Mouse (Mus musculus): Measurements from ENCODE around the gene Krtap6-1. TPM values are rescaled to one million over a fixed set of nuclear protein-coding genes. Genes with fewer than 3 reads are reported as not detected.

The Krtap6-1 gene
- not detected in 2 replicates for polyA plus RNA-seq (2012; rRNA removed)

DNA sequence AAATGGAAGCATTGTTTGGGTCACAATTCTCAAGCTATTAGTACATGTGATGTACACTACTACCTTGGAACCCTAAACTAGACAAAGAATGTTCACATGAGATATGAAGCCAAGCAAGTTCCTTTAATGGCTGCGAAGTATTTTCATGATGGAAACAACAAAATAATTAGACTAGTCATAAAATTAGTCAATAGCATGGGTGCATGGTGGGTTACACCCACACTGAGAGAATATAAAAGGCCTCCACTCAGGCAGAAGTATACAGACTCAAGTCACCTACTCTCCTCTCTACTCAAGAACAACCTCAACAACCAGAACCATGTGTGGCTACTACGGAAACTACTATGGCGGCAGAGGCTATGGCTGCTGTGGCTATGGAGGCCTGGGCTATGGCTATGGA lies at the start of gene Krtap6-1:
TSS of gene Krtap6-1 (plus strand) at position 301 of the 400 bp plus-strand sequence.

DNA sequence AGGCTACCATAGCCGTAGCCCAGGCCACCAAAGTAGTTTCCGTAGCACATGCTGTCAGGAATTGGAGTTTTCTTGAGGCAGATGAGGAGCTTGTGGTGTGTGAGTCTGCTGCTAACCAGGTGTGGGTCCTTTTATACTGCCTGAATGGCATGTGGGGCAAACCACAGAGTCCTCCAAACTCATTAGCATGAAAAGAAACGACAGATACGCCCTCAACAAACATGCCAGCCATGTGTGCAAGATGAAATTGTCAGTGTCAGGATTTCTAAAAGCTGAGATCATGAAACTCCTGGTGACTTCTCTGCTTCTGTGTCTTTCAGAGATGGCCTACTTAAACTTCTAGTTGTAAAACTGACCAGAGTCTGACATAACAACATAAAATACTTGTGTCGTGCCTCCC lies 20.8 kb upstream of the Krtap6-1 start, which contains the start of gene Krtap22-2:
TSS of gene Krtap22-2 (minus strand) at position 101 of the 400 bp plus-strand sequence.

DNA sequence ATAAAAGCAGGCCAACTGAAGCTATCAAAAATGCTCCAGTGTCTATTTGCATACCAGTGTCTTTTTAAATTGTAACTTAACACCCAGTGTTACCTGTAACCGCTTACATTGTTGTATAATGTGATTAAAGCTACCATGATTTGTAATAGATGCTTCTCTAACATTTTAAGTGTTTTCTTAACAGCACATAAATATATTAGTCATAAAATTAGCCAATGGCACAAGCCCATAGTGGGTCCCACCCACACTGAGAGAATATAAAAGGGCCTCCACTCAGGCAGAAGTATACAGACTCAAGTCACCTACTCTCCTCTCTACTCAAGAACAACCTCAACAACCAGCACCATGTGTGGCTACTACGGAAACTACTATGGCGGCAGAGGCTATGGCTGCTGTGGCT lies 16.5 kb upstream of the Krtap6-1 start, which contains the start of gene Gm10229:
TSS of gene Gm10229 (plus strand) at position 301 of the 400 bp plus-strand sequence.

DNA sequence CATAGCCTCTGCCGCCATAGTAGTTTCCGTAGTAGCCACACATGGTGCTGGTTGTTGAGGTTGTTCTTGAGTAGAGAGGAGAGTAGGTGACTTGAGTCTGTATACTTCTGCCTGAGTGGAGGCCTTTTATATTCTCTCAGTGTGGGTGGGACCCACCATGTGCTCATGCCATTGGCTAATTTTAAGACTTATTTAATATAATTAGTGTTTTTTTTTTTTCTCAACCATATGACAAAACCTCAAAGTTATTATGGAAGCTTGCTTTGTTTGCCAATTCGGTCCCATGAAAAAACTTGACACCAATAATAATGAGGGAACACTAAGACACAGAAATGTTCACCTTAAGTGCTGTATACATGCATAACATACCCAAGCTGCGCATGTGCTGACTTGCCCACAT lies 9.9 kb downstream of the Krtap6-1 start, which contains the start of gene Gm10228:
TSS of gene Gm10228 (minus strand) at position 101 of the 400 bp plus-strand sequence.

DNA sequence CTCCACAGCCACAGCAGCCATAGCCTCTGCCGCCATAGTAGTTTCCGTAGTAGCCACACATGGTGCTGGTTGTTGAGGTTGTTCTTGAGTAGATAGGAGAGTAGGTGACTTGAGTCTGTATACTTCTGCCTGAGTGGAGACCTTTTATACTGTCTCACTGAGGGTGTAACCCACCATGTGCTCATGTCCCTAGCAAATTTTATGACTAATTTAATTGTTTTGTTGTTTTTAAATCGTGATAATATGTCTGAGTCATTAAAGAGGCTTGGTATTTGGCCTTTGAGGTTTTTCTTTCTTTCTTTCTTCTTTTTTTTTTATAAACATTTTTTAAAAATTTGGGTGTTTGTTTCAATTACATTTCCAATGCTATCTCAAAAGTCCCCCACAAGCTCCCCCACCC lies 16.3 kb downstream of the Krtap6-1 start, which contains the start of gene Krtap6-5:
TSS of gene Krtap6-5 (minus strand) at position 101 of the 400 bp plus-strand sequence.

DNA sequence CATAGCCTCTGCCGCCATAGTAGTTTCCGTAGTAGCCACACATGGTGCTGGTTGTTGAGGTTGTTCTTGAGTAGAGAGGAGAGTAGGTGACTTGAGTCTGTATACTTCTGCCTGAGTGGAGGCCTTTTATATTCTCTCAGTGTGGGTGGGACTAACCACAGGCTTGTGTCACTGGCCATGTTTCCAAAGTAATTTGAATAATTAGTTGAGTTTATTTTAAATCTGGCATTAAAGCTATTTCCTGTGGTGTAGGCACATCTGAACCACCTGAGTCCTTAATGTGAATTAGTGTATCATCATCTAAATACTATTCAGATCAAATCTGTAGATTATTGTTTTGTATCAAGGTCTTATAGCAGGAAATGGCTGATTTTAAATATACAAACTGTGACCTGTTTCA lies 32.4 kb downstream of the Krtap6-1 start, which contains the start of gene 1110025L11Rik:
TSS of gene 1110025L11Rik (minus strand) at position 101 of the 400 bp plus-strand sequence.

Other genes with a start within 250 kb of the Krtap6-1 start
- not detected in 2 replicates for gene Gm20741, start 219.5 kb upstream of the Krtap6-1 start, polyA plus RNA-seq (2012; rRNA removed)
- gene Krtap15, start 211.5 kb upstream of the Krtap6-1 start, polyA plus RNA-seq (2012; rRNA removed): not detected in 2 replicates
- gene Krtap14, start 205.6 kb upstream of the Krtap6-1 start, polyA plus RNA-seq (2012; rRNA removed): not detected in 2 replicates
- not detected in 2 replicates for gene Krtap19-1, start 162.3 kb upstream of the Krtap6-1 start, polyA plus RNA-seq (2012; rRNA removed)
- not detected in 2 replicates for gene Krtap19-2, start 157.4 kb upstream of the Krtap6-1 start, polyA plus RNA-seq (2012; rRNA removed)
- gene Krtap19-3, start 153.7 kb upstream of the Krtap6-1 start, polyA plus RNA-seq (2012; rRNA removed): not detected in 2 replicates
- gene Krtap19-4, start 146.6 kb upstream of the Krtap6-1 start, polyA plus RNA-seq (2012; rRNA removed): not detected in 2 replicates
- not detected in 2 replicates for gene Krtap19-5, start 135.2 kb upstream of the Krtap6-1 start, polyA plus RNA-seq (2012; rRNA removed)
- gene Krtap19-9b, start 99.4 kb upstream of the Krtap6-1 start, polyA plus RNA-seq (2012; rRNA removed): not detected in 2 replicates
- gene Krtap16-3, start 68.8 kb upstream of the Krtap6-1 start, polyA plus RNA-seq (2012; rRNA removed): not detected in 2 replicates
- gene Krtap22-2, start 20.9 kb upstream of the Krtap6-1 start, polyA plus RNA-seq (2012; rRNA removed): not detected in 2 replicates
- gene Gm10229, start 16.4 kb upstream of the Krtap6-1 start, polyA plus RNA-seq (2012; rRNA removed): not detected in 2 replicates
- gene Gm10228, start 9.8 kb downstream of the Krtap6-1 start, polyA plus RNA-seq (2012; rRNA removed): not detected in 2 replicates
- not detected in 2 replicates for gene Krtap6-5, start 16.2 kb downstream of the Krtap6-1 start, polyA plus RNA-seq (2012; rRNA removed)
- not detected in 2 replicates for gene 1110025L11Rik, start 32.3 kb downstream of the Krtap6-1 start, polyA plus RNA-seq (2012; rRNA removed)
- gene Krtap6-3, start 52.3 kb downstream of the Krtap6-1 start, polyA plus RNA-seq (2012; rRNA removed): not detected in 2 replicates
- gene Gm6358, start 109.2 kb downstream of the Krtap6-1 start, polyA plus RNA-seq (2012; rRNA removed): not detected in 2 replicates
- not detected in 2 replicates for gene Gm10061, start 119.4 kb downstream of the Krtap6-1 start, polyA plus RNA-seq (2012; rRNA removed)
- not detected in 2 replicates for gene Gm9789, start 126.3 kb downstream of the Krtap6-1 start, polyA plus RNA-seq (2012; rRNA removed)
- gene Gm7735, start 137.8 kb downstream of the Krtap6-1 start, polyA plus RNA-seq (2012; rRNA removed): not detected in 2 replicates
- not detected in 2 replicates for gene 1110057P08Rik, start 143.0 kb downstream of the Krtap6-1 start, polyA plus RNA-seq (2012; rRNA removed)
- gene Krtap20-2, start 174.2 kb downstream of the Krtap6-1 start, polyA plus RNA-seq (2012; rRNA removed): not detected in 2 replicates